Mouse (Mus musculus) liver, postnatal 0 days (tissue): ENCODE data around the gene Spp1.

ENCODE experiments used
- CTCF ChIP-seq: sonication (generic); IDR thresholded peaks from 2 replicates; pipeline ENCODE4 v1.5.1; 2016; ENCODE audit warnings: antibody characterized with exemption, low read depth
- EP300 ChIP-seq: IDR thresholded peaks from 2 replicates; pipeline ENCODE4 v1.6.1; 2016; ENCODE audit warnings: antibody characterized with exemption, low read depth, mild to moderate bottlenecking

GRCm38 (mm10) chr5:104405051-104405450 is 29.9 kb upstream of the Spp1 start:
- TF ChIP-seq CTCF = no peak
- TF ChIP-seq EP300 = no peak
